Mouse (Mus musculus): ENCODE data around the gene Tnfaip8l2. TPM values are rescaled to one million over a fixed set of nuclear protein-coding genes. Genes with fewer than 3 reads are reported as not detected.

The Tnfaip8l2 gene
- polyA plus RNA-seq, 1 experiment from 2014 or later, result 6.5 TPM

DNA sequence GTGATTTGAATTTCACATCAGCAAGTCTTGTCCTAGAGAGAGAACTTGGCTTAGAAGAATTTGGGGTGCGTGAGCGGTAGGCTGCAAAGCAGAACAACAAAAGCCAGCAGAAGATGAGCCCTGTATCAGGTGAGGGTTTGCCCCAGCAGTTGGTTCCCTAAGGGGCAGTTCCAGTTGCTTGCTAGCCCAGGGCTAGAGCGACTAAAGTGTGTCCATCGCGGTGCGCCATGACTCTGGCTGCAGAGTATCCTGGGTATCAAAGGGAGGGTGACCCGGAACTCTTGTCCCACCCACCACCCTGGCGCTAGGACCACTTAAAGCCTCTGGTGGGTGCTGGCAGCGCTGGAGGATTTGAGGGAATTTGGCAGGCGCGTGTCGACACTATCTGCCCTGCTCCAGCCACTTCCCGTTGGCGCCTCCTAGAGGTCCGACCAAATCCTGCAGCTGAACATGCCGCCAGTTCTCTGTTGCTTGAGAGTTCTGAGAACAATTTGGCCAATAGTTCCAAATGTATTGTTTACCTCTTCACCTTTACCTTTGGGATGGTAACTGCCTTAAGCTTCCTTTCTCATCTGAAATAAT is 31.9 kb upstream of the Tnfaip8l2 start:
- H3K27me3 ChIP-seq (ENCODE audit: control insufficient read depth, insufficient read depth, low read length), result peaks cover 18% of the 10 kb centered on the region
- peaks cover 10% of the 10 kb centered on the region; the same call in 1 of the 2 replicates for H3K36me3 ChIP-seq (ENCODE audit: control insufficient read depth, insufficient read depth, low read length)
- H3K9ac ChIP-seq (ENCODE audit: low read length), result no peak overlapping the region
- peak overlapping the region; percentile 56 for H3K4me2 ChIP-seq (ENCODE audit: low read depth, low read length)
- 11% methylated on average over 16 of the region's 16 CpGs for WGBS
- H3K4me3 ChIP-seq (replicated peaks; ENCODE audit: low read length), result peak overlapping the region; percentile 32
- no peak overlapping the region for H3K27ac ChIP-seq (ENCODE audit: low read length)
- ATAC-seq (ENCODE audit: insufficient read depth, low FRiP score), result peak; percentile 68; the same call in 1 of the 2 replicates
- H3K9me3 ChIP-seq (replicated peaks; ENCODE audit: control insufficient read depth, low read length), result no peaks in the 10 kb centered on the region
- H3K4me1 ChIP-seq (ENCODE audit: control insufficient read depth, insufficient read depth, low read length), result peaks cover 13% of the 10 kb centered on the region; the same call in 1 of the 2 replicates

DNA sequence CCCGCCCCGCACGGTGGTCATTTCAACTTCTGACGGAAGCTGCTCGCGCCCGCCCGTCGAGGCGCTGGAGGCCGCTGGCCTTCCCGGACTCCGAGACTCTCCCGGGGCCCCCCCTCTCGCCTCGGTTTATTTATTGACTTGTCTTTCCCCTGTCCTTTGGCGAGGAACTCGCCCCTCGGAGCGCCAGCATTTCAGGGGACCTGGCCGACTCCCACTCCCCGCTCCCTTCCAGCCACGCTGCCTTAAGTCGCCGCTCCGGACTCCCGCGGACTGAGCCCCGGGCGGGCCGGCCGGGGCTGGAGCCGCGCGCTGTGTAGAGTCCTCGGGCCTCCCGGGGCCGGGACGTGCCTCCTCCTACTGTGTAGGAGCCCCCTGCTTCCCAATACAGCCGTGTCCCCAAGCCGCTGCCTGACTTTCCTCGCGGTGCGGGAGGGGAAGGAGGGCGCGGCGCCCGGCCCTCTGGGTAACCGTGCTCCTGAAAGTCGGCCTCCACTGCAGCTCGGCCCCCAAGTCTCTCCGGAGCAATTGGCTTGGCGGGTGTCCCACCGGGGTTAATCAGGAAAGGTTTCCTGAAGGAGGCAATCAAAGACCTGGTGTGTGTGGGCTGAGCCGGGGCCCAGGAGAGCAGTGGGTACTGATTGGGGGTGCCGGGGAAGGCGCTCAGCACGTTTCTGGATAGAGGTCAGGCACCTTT is 31.2 kb upstream of the Tnfaip8l2 start:
- peaks cover 13% of the 10 kb centered on the region; the same call in 1 of the 2 replicates for H3K4me1 ChIP-seq (ENCODE audit: control insufficient read depth, insufficient read depth, low read length)
- WGBS, result 20% methylated on average over 58 of the region's 58 CpGs
- H3K4me3 ChIP-seq (replicated peaks; ENCODE audit: low read length), result peak overlapping the region; percentile 32
- peak overlapping the region; percentile 59 for H3K9ac ChIP-seq (ENCODE audit: low read length)
- H3K27me3 ChIP-seq (ENCODE audit: control insufficient read depth, insufficient read depth, low read length), result peaks cover 18% of the 10 kb centered on the region
- H3K27ac ChIP-seq (ENCODE audit: low read length), result no peak overlapping the region
- H3K9me3 ChIP-seq (replicated peaks; ENCODE audit: control insufficient read depth, low read length), result no peaks in the 10 kb centered on the region
- H3K36me3 ChIP-seq (ENCODE audit: control insufficient read depth, insufficient read depth, low read length), result peaks cover 10% of the 10 kb centered on the region; the same call in 1 of the 2 replicates
- peak; percentile 11; the same call in 1 of the 2 replicates for ATAC-seq (ENCODE audit: insufficient read depth, low FRiP score)
- peak overlapping the region; percentile 56 for H3K4me2 ChIP-seq (ENCODE audit: low read depth, low read length)

DNA sequence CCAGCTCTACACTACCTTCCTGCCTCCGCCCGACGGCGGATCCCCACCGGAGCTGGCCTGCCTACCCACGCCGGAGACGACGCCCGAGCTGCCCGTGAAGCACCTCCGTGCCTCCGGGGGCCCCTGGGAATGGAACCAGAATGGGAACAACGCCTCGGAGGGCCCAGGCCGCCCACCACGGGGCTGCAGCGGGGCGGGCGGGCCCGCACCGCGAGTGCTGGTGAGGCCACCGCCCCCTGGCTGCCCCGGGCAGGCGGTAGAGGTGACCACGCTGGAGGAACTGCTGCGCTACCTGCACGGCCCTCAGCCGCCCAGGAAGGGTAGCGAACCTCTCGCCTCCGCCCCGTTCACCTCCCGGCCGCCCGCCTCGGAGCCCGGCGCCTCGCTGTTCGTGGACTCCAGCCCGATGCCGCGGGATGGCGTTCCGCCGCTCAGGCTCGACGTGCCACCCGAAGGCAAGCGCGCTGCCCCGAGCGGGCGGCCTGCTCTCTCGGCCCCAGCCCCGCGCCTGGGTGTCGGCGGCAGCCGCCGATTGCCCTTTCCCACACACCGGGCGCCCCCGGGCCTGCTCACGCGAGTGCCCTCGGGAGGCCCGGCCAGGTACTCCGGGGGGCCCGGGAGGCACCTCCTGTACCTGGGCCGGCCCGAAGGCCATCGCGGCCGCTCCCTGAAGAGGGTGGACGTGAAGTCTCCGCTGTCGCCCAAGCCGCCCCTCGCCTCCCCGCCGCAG is 30.5 kb upstream of the Tnfaip8l2 start:
- Histone ChIP-seq H3K4me1 (ENCODE audit: control insufficient read depth, insufficient read depth, low read length) (peaks cover 13% of the 10 kb centered on the region; the same call in 1 of the 2 replicates), H3K4me3 (replicated peaks; ENCODE audit: low read length) (peak overlapping the region; percentile 32), H3K36me3 (ENCODE audit: control insufficient read depth, insufficient read depth, low read length) (peaks cover 10% of the 10 kb centered on the region; the same call in 1 of the 2 replicates), H3K27ac (ENCODE audit: low read length) (no peak overlapping the region), H3K9ac (ENCODE audit: low read length) (peak overlapping the region; percentile 59; the same call in 1 of the 2 replicates), H3K4me2 (ENCODE audit: low read depth, low read length) (peak overlapping the region; percentile 56), H3K27me3 (ENCODE audit: control insufficient read depth, insufficient read depth, low read length) (peaks cover 18% of the 10 kb centered on the region), H3K9me3 (replicated peaks; ENCODE audit: control insufficient read depth, low read length) (no peaks in the 10 kb centered on the region)
- WGBS, result 34% methylated on average over 77 of the region's 84 CpGs
- no peak for ATAC-seq (ENCODE audit: insufficient read depth, low FRiP score)

DNA sequence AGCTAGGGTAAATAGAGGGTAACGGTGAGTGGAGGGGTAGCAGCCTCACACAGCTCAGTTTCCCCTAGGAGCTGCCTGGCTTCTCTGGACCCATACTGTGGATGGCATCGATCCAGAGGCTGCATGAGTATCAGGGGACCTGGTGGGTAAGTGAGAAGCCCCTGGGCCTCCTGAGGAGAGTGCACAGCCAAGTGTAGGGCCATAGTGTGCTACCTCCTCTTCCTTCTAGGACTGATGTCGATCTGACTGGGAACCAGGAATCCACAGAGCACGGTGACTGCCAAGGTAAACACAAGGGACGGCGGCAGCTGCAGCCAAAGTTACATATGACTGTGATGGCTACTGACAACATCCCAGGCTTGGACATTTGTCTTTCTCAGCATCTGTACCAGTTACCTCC is 28.9 kb upstream of the Tnfaip8l2 start:
- Histone ChIP-seq H3K4me1 (ENCODE audit: control insufficient read depth, insufficient read depth, low read length) (peaks cover 13% of the 10 kb centered on the region; the same call in 1 of the 2 replicates), H3K4me2 (ENCODE audit: low read depth, low read length) (no peak overlapping the region), H3K4me3 (replicated peaks; ENCODE audit: low read length) (no peak overlapping the region), H3K36me3 (ENCODE audit: control insufficient read depth, insufficient read depth, low read length) (peaks cover 10% of the 10 kb centered on the region; the same call in 1 of the 2 replicates), H3K27ac (ENCODE audit: low read length) (no peak overlapping the region), H3K9ac (ENCODE audit: low read length) (no peak overlapping the region), H3K9me3 (replicated peaks; ENCODE audit: control insufficient read depth, low read length) (no peaks in the 10 kb centered on the region), H3K27me3 (ENCODE audit: control insufficient read depth, insufficient read depth, low read length) (peaks cover 18% of the 10 kb centered on the region)
- WGBS, result 69% methylated on average over 6 of the region's 6 CpGs
- ATAC-seq (ENCODE audit: insufficient read depth, low FRiP score), result no peak

DNA sequence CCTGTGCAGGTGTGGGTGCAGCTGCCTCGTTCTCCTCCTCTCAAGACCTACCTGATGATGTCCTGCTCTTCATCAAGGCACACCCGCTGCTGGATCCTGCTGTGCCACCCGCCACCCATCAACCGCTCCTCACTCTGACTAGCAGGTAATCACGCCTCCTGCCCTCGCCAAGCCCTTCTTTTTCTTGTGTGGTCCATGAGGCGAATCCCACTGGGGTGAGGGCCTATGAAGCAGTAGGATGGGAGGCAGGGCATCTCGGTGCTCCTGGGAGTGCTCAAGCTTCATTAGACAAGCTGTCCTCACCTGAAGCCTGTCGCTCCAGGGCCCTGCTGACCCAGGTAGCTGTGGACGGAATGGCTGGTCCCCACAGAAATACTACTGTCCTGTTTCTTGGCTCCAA is 27.8 kb upstream of the Tnfaip8l2 start:
- 91% methylated on average over 10 of the region's 10 CpGs for WGBS
- H3K4me1 ChIP-seq (ENCODE audit: control insufficient read depth, insufficient read depth, low read length), result peaks cover 13% of the 10 kb centered on the region; the same call in 1 of the 2 replicates
- no peak for ATAC-seq (ENCODE audit: insufficient read depth, low FRiP score)
- no peak overlapping the region for H3K4me2 ChIP-seq (ENCODE audit: low read depth, low read length)
- H3K9ac ChIP-seq (ENCODE audit: low read length), result no peak overlapping the region
- peaks cover 18% of the 10 kb centered on the region for H3K27me3 ChIP-seq (ENCODE audit: control insufficient read depth, insufficient read depth, low read length)
- H3K9me3 ChIP-seq (replicated peaks; ENCODE audit: control insufficient read depth, low read length), result no peaks in the 10 kb centered on the region
- H3K4me3 ChIP-seq (replicated peaks; ENCODE audit: low read length), result no peak overlapping the region
- H3K36me3 ChIP-seq (ENCODE audit: control insufficient read depth, insufficient read depth, low read length), result peaks cover 10% of the 10 kb centered on the region; the same call in 1 of the 2 replicates
- H3K27ac ChIP-seq (ENCODE audit: low read length), result no peak overlapping the region

DNA sequence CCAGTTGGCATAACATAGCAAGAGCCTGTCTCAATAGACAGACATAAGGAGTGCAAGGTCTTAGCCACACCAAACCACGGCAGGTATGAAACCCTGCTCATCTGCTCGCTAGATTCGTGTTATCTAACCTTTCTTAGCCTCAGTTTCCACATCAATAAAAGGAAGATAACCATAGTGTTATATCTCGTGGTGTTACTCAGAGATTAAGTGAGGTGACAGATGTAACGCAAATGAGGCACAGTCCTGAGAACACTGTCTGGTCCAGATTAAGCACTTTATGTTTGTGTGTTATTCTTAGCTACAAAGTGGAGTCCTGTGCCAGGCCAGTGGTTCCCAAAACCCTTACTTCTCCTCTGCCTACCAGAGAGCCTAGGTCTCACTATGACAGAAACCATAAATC is 22.7 kb upstream of the Tnfaip8l2 start:
- Histone ChIP-seq H3K4me2 (ENCODE audit: low read depth, low read length) (no peak overlapping the region), H3K4me1 (ENCODE audit: control insufficient read depth, insufficient read depth, low read length) (peaks cover 27% of the 10 kb centered on the region), H3K27ac (ENCODE audit: low read length) (no peak overlapping the region), H3K9me3 (replicated peaks; ENCODE audit: control insufficient read depth, low read length) (no peaks in the 10 kb centered on the region), H3K36me3 (ENCODE audit: control insufficient read depth, insufficient read depth, low read length) (no peaks in the 10 kb centered on the region), H3K9ac (ENCODE audit: low read length) (no peak overlapping the region), H3K27me3 (ENCODE audit: control insufficient read depth, insufficient read depth, low read length) (no peaks in the 10 kb centered on the region), H3K4me3 (replicated peaks; ENCODE audit: low read length) (no peak overlapping the region)
- ATAC-seq (ENCODE audit: insufficient read depth, low FRiP score), result no peak
- WGBS, result 76% methylated on average over 5 of the region's 5 CpGs

DNA sequence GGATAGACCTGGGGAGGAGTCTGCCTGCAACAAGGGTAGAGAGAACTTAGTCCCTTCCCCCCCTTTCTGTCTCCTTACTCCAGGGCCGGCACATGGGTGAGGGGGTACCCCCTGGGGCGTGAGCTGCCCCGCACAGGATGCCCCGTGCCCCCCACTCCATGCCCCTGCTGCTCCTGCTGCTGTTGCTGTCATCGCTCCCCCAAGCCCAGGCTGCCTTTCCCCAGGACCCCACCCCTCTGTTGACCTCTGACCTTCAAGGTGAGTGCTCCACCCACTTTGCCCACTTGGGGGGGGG is 22.0 kb upstream of the Tnfaip8l2 start:
- H3K36me3 ChIP-seq (ENCODE audit: control insufficient read depth, insufficient read depth, low read length), result no peaks in the 10 kb centered on the region
- H3K4me3 ChIP-seq (replicated peaks; ENCODE audit: low read length), result no peak overlapping the region
- no peak for ATAC-seq (ENCODE audit: insufficient read depth, low FRiP score)
- no peak overlapping the region for H3K27ac ChIP-seq (ENCODE audit: low read length)
- no peaks in the 10 kb centered on the region for H3K9me3 ChIP-seq (replicated peaks; ENCODE audit: control insufficient read depth, low read length)
- H3K9ac ChIP-seq (ENCODE audit: low read length), result no peak overlapping the region
- no peaks in the 10 kb centered on the region for H3K27me3 ChIP-seq (ENCODE audit: control insufficient read depth, insufficient read depth, low read length)
- no peak overlapping the region for H3K4me2 ChIP-seq (ENCODE audit: low read depth, low read length)
- WGBS, result 76% methylated on average over 5 of the region's 5 CpGs
- H3K4me1 ChIP-seq (ENCODE audit: control insufficient read depth, insufficient read depth, low read length), result peaks cover 32% of the 10 kb centered on the region

DNA sequence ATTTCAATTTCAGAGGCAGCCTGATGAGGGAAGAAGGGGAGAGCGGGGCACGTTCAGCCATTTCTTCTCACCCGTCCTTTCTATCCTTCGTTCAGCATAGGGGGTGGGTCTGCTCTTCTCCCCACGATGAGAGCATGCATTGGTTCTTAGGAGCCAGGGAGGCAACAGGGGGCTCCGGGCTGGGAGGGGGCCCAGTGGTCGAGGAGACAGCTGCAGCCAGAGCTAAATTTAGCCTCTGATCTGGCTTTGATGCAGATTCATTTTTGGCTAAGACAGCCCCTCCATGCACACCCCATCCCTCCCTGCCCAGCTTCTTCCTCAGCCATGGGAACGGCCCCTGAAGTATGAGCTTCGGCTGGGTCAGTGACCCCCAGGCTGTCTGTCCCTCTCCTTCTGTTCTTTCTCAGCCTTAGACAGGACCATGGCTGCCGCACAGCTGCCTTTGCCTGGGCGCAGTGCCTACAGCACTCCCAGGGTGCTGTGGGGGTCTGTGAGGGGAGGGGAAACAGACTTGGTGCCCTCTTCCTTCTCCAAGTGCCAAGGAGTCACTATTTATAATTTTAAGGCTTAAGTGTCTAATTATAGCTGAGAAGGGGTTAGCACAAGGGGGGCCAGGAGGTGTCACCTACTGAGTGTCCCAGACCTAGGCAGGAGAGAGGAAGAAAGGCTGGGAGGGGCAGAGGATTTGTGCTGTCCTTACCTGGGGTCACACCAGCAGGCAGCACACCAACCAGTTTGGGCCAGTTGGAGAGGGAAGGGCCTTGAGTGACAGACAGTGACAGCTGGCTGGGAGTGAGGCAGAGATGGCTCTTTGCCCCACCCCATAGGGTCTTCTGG is 21.5 kb upstream of the Tnfaip8l2 start:
- Histone ChIP-seq H3K36me3 (ENCODE audit: control insufficient read depth, insufficient read depth, low read length) (no peaks in the 10 kb centered on the region), H3K27me3 (ENCODE audit: control insufficient read depth, insufficient read depth, low read length) (no peaks in the 10 kb centered on the region), H3K4me3 (replicated peaks; ENCODE audit: low read length) (no peak overlapping the region), H3K4me1 (ENCODE audit: control insufficient read depth, insufficient read depth, low read length) (peaks cover 32% of the 10 kb centered on the region), H3K27ac (ENCODE audit: low read length) (peak overlapping the region; percentile 38; the same call in 1 of the 2 replicates), H3K4me2 (ENCODE audit: low read depth, low read length) (peak overlapping the region; percentile 6), H3K9ac (ENCODE audit: low read length) (peak overlapping the region; percentile 1; the same call in 1 of the 2 replicates), H3K9me3 (replicated peaks; ENCODE audit: control insufficient read depth, low read length) (no peaks in the 10 kb centered on the region)
- WGBS, result 49% methylated on average over 11 of the region's 11 CpGs
- peak; percentile 14; the same call in 1 of the 2 replicates for ATAC-seq (ENCODE audit: insufficient read depth, low FRiP score)
